Comparison of ENCODE assay signal across 8 mouse cellular contexts in the genomic region with DNA sequence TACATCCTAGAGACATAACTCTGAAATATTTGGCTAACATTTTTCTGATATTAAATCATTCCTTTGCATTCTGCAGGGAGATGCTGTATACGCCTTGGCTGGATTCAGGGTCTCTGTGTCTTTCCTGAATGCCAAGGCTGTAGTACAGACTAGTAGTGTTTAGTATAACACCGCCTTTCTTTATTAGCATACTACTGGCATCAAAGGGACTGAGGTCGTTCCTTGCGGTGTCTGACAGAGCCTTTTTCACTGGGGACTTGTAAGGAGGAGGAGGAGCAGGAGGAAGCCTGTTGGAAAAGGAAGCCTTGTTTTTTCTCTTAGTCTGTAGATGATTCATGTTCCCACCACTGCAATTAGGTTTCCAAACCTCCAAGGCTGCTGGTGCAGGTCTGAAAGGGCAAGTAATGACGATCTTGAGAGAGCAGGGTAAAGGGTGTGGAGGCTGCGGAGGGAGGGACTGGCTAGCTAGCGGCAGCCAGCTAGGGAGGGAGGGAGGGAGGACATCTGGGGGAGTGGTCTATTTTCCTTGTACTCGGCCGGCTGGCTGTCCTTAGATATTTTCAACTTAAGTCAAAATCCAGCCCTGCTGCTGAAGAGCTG.
DNase-seq lines count a peak whose midpoint lies in the region; ATAC-seq lines count a peak whose summit lies in the region.

No protein-coding gene starts in this region.

- 4% methylated on average over 9 of the region's 9 CpGs for WGBS in embryonic facial prominence, embryonic 13.5 days
- WGBS in heart, embryonic 10.5 days, result 4% methylated on average over 9 of the region's 9 CpGs
- WGBS in liver, embryonic 16.5 days (ENCODE audit: insufficient replicate concordance), result 22% methylated on average over 9 of the region's 9 CpGs
- 2% methylated on average over 9 of the region's 9 CpGs for WGBS in neural tube, embryonic 15.5 days

- no peaks in the 10 kb centered on the region for H3K36me3 ChIP-seq in embryonic facial prominence, embryonic 13.5 days
- no peaks in the 10 kb centered on the region for H3K36me3 ChIP-seq in heart, embryonic 10.5 days
- H3K36me3 ChIP-seq in liver, embryonic 16.5 days (ENCODE audit: control insufficient read depth, insufficient read depth), result no peaks in the 10 kb centered on the region
- no peaks in the 10 kb centered on the region for H3K36me3 ChIP-seq in neural tube, embryonic 15.5 days

- peak; percentile 10 to 12 for DNase-seq in cerebellum, postnatal 25 days
- no peak for DNase-seq in cerebellum, adult 9-11 months
- DNase-seq in heart, embryonic 10.5 days (ENCODE audit: low spot score), result peak; percentile 81
- peak; percentile 62 to 73 for DNase-seq in kidney, adult 8-10 months
- DNase-seq in spleen, postnatal 36 days (ENCODE audit: low spot score in 2 of 2), result no peak

- H3K4me3 ChIP-seq in embryonic facial prominence, embryonic 13.5 days, result peak overlapping the region; percentile 42
- peak overlapping the region; percentile 47 for H3K4me3 ChIP-seq in heart, embryonic 10.5 days
- H3K4me3 ChIP-seq in liver, embryonic 16.5 days (ENCODE audit: low read depth, low read length), result peak overlapping the region; percentile 12; the same call in 1 of the 2 replicates
- peak overlapping the region; percentile 36 for H3K4me3 ChIP-seq in neural tube, embryonic 15.5 days (replicated peaks)

- peak overlapping the region; percentile 59 for H3K4me2 ChIP-seq in embryonic facial prominence, embryonic 13.5 days
- H3K4me2 ChIP-seq in liver, embryonic 16.5 days (ENCODE audit: low read depth, low read length), result peak overlapping the region; percentile 39
- peak overlapping the region; percentile 66 for H3K4me2 ChIP-seq in neural tube, embryonic 15.5 days

- peak overlapping the region; percentile 97 for H3K27ac ChIP-seq in embryonic facial prominence, embryonic 13.5 days
- H3K27ac ChIP-seq in heart, embryonic 10.5 days, result peak overlapping the region; percentile 80
- no peak overlapping the region for H3K27ac ChIP-seq in liver, embryonic 16.5 days (ENCODE audit: low read length)
- peak overlapping the region; percentile 70 for H3K27ac ChIP-seq in neural tube, embryonic 15.5 days (replicated peaks)

- ATAC-seq in embryonic facial prominence, embryonic 13.5 days (ENCODE audit: insufficient number of reproducible peaks, insufficient read depth, low FRiP score, low TSS enrichment, low read depth), result peak; percentile 68
- ATAC-seq in liver, embryonic 16.5 days (ENCODE audit: low read depth), result 0 out of 2 replicates have a peak, but pooled peaks have one; percentile 33
- ATAC-seq in neural tube, embryonic 15.5 days (ENCODE audit: low FRiP score), result peak; percentile 88

- peak overlapping the region; percentile 57 for H3K9ac ChIP-seq in embryonic facial prominence, embryonic 13.5 days
- no peak overlapping the region; the same call in 1 of the 2 replicates for H3K9ac ChIP-seq in liver, embryonic 16.5 days (ENCODE audit: low read depth, low read length)
- H3K9ac ChIP-seq in neural tube, embryonic 15.5 days (replicated peaks), result peak overlapping the region; percentile 52

- H3K9me3 ChIP-seq in embryonic facial prominence, embryonic 13.5 days, result no peaks in the 10 kb centered on the region
- no peaks in the 10 kb centered on the region for H3K9me3 ChIP-seq in heart, embryonic 10.5 days
- no peaks in the 10 kb centered on the region for H3K9me3 ChIP-seq in liver, embryonic 16.5 days (replicated peaks; ENCODE audit: control insufficient read depth, low read length)
- H3K9me3 ChIP-seq in neural tube, embryonic 15.5 days (replicated peaks), result no peaks in the 10 kb centered on the region

- H3K4me1 ChIP-seq in embryonic facial prominence, embryonic 13.5 days, result peaks cover 52% of the 10 kb centered on the region
- peaks cover 39% of the 10 kb centered on the region for H3K4me1 ChIP-seq in heart, embryonic 10.5 days
- H3K4me1 ChIP-seq in liver, embryonic 16.5 days (ENCODE audit: control insufficient read depth, low read depth, low read length), result peaks cover 20% of the 10 kb centered on the region
- H3K4me1 ChIP-seq in neural tube, embryonic 15.5 days, result peaks cover 22% of the 10 kb centered on the region

- H3K27me3 ChIP-seq in embryonic facial prominence, embryonic 13.5 days, result no peaks in the 10 kb centered on the region
- H3K27me3 ChIP-seq in heart, embryonic 10.5 days (ENCODE audit: insufficient read depth, poor library complexity, severe bottlenecking), result no peaks in the 10 kb centered on the region
- H3K27me3 ChIP-seq in liver, embryonic 16.5 days (ENCODE audit: control insufficient read depth, insufficient read depth, low read depth, low read length), result no peaks in the 10 kb centered on the region
- H3K27me3 ChIP-seq in neural tube, embryonic 15.5 days (replicated peaks), result no peaks in the 10 kb centered on the region

Comparison
In these comparisons a context has a peak if more than half of its experiments do, and no peak if none do; other contexts are left out.
1. DNase-seq: peak in cerebellum, postnatal 25 days (2 of 2), heart, embryonic 10.5 days (single experiment) and kidney, adult 8-10 months (2 of 2); none in cerebellum, adult 9-11 months (single experiment) and spleen, postnatal 36 days (0 of 2).
2. ATAC-seq: peak in every context shown above with its lines; median percentile 88 in neural tube, embryonic 15.5 days; 68 in embryonic facial prominence, embryonic 13.5 days; 33 in liver, embryonic 16.5 days.
3. Peak in every context shown above with its lines, with median percentiles within 50 percentile points of each other: H3K4me2 ChIP-seq and H3K4me3 ChIP-seq.